Mouse (Mus musculus): ENCODE measurements at regions not wholly inside any gene's neighbourhood (a gene's known extent, or its start where the extent isn't known, plus 50 kb on each side); places are given as distances from the start of the nearest gene placed in this dataset.

- 73% methylated on average over 7 of the region's 7 CpGs for WGBS (ENCODE audit: missing documents)
- H3K4me3 ChIP-seq (ENCODE audit: inconsistent target), result no peak overlapping the region
- no peak overlapping the region for H3K27ac ChIP-seq
- no peaks in the 10 kb centered on the region for H3K36me3 ChIP-seq (ENCODE audit: inconsistent target)
- no peaks in the 10 kb centered on the region for H3K79me2 ChIP-seq (ENCODE audit: inconsistent target)
Measured at GRCm38 (mm10) chr6:127335462-127335886, 111.2 kb upstream of the Parp11 start.

GRCm38 (mm10) chr6:127335996-127336660 is 110.5 kb upstream of the Parp11 start:
- Histone ChIP-seq H3K4me3 (ENCODE audit: inconsistent target) (no peak overlapping the region), H3K79me2 (ENCODE audit: inconsistent target) (no peaks in the 10 kb centered on the region), H3K27ac (no peak overlapping the region), H3K36me3 (ENCODE audit: inconsistent target) (no peaks in the 10 kb centered on the region)
- WGBS (ENCODE audit: missing documents), result 45% methylated on average over 12 of the region's 12 CpGs

GRCm38 (mm10) chr6:127336681-127337397 is 109.8 kb upstream of the Parp11 start:
- no peaks in the 10 kb centered on the region for H3K79me2 ChIP-seq (ENCODE audit: inconsistent target)
- no peak overlapping the region for H3K27ac ChIP-seq
- H3K36me3 ChIP-seq (ENCODE audit: inconsistent target), result no peaks in the 10 kb centered on the region
- no peak overlapping the region for H3K4me3 ChIP-seq (ENCODE audit: inconsistent target)
- WGBS (ENCODE audit: missing documents), result 50% methylated on average over 15 of the region's 15 CpGs

GRCm38 (mm10) chr6:127337398-127337871 is 109.2 kb upstream of the Parp11 start:
- 76% methylated on average over 15 of the region's 15 CpGs for WGBS (ENCODE audit: missing documents)
- H3K4me3 ChIP-seq (ENCODE audit: inconsistent target), result no peak overlapping the region
- no peak overlapping the region for H3K27ac ChIP-seq
- H3K79me2 ChIP-seq (ENCODE audit: inconsistent target), result no peaks in the 10 kb centered on the region
- H3K36me3 ChIP-seq (ENCODE audit: inconsistent target), result no peaks in the 10 kb centered on the region

GRCm38 (mm10) chr6:127338412-127338811 is 108.2 kb upstream of the Parp11 start:
- H3K4me3 ChIP-seq (ENCODE audit: inconsistent target), result no peak overlapping the region
- H3K79me2 ChIP-seq (ENCODE audit: inconsistent target), result no peaks in the 10 kb centered on the region
- WGBS (ENCODE audit: missing documents), result 22% methylated on average over 6 of the region's 6 CpGs
- no peaks in the 10 kb centered on the region for H3K36me3 ChIP-seq (ENCODE audit: inconsistent target)
- H3K27ac ChIP-seq, result no peak overlapping the region

GRCm38 (mm10) chr6:127341604-127342003 is 105.0 kb upstream of the Parp11 start:
- H3K36me3 ChIP-seq (ENCODE audit: inconsistent target), result no peaks in the 10 kb centered on the region
- no peak overlapping the region for H3K4me3 ChIP-seq (ENCODE audit: inconsistent target)
- H3K79me2 ChIP-seq (ENCODE audit: inconsistent target), result no peaks in the 10 kb centered on the region
- WGBS (ENCODE audit: missing documents), result 95% methylated on average over 3 of the region's 3 CpGs
- no peak overlapping the region for H3K27ac ChIP-seq

GRCm38 (mm10) chr6:127348770-127349409 is 97.8 kb upstream of the Parp11 start:
- Histone ChIP-seq H3K79me2 (ENCODE audit: inconsistent target) (no peaks in the 10 kb centered on the region), H3K27ac (no peak overlapping the region), H3K36me3 (ENCODE audit: inconsistent target) (no peaks in the 10 kb centered on the region), H3K4me3 (ENCODE audit: inconsistent target) (no peak overlapping the region)
- WGBS (ENCODE audit: missing documents), result 96% methylated on average over 9 of the region's 9 CpGs

GRCm38 (mm10) chr6:127349479-127350110 is 97.0 kb upstream of the Parp11 start:
- H3K79me2 ChIP-seq (ENCODE audit: inconsistent target), result no peaks in the 10 kb centered on the region
- no peak overlapping the region for H3K4me3 ChIP-seq (ENCODE audit: inconsistent target)
- H3K27ac ChIP-seq, result no peak overlapping the region
- WGBS (ENCODE audit: missing documents), result 96% methylated on average over 12 of the region's 12 CpGs
- H3K36me3 ChIP-seq (ENCODE audit: inconsistent target), result no peaks in the 10 kb centered on the region

- Histone ChIP-seq H3K4me3 (ENCODE audit: inconsistent target) (no peak overlapping the region), H3K27ac (no peak overlapping the region), H3K36me3 (ENCODE audit: inconsistent target) (no peaks in the 10 kb centered on the region), H3K79me2 (ENCODE audit: inconsistent target) (no peaks in the 10 kb centered on the region)
- WGBS (ENCODE audit: missing documents), result 48% methylated on average over 5 of the region's 5 CpGs
Measured at GRCm38 (mm10) chr6:127351691-127352090, 94.9 kb upstream of the Parp11 start.

- no peaks in the 10 kb centered on the region for H3K79me2 ChIP-seq (ENCODE audit: inconsistent target)
- 66% methylated on average over 5 of the region's 6 CpGs for WGBS (ENCODE audit: missing documents)
- no peaks in the 10 kb centered on the region for H3K36me3 ChIP-seq (ENCODE audit: inconsistent target)
- no peak overlapping the region for H3K27ac ChIP-seq
- H3K4me3 ChIP-seq (ENCODE audit: inconsistent target), result no peak overlapping the region
Measured at GRCm38 (mm10) chr6:127355112-127355511, 91.5 kb upstream of the Parp11 start.

GRCm38 (mm10) chr6:127356442-127356841 is 90.2 kb upstream of the Parp11 start:
- Histone ChIP-seq H3K4me3 (ENCODE audit: inconsistent target) (no peak overlapping the region), H3K27ac (no peak overlapping the region), H3K36me3 (ENCODE audit: inconsistent target) (no peaks in the 10 kb centered on the region), H3K79me2 (ENCODE audit: inconsistent target) (no peaks in the 10 kb centered on the region)
- WGBS (ENCODE audit: missing documents), result 92% methylated on average over 8 of the region's 8 CpGs

GRCm38 (mm10) chr6:127358805-127359204 is 87.8 kb upstream of the Parp11 start:
- Histone ChIP-seq H3K4me3 (ENCODE audit: inconsistent target) (no peak overlapping the region), H3K79me2 (ENCODE audit: inconsistent target) (no peaks in the 10 kb centered on the region), H3K36me3 (ENCODE audit: inconsistent target) (no peaks in the 10 kb centered on the region), H3K27ac (no peak overlapping the region)
- 88% methylated on average over 5 of the region's 5 CpGs for WGBS (ENCODE audit: missing documents)

- Histone ChIP-seq H3K4me3 (ENCODE audit: inconsistent target) (no peak overlapping the region), H3K27ac (no peak overlapping the region), H3K36me3 (ENCODE audit: inconsistent target) (no peaks in the 10 kb centered on the region), H3K79me2 (ENCODE audit: inconsistent target) (no peaks in the 10 kb centered on the region)
- under 1% methylated on average over 9 of the region's 9 CpGs for WGBS (ENCODE audit: missing documents)
Measured at GRCm38 (mm10) chr6:127359391-127359874, 87.2 kb upstream of the Parp11 start.

GRCm38 (mm10) chr6:127362166-127362565 is 84.5 kb upstream of the Parp11 start:
- Histone ChIP-seq H3K27ac (no peak overlapping the region), H3K36me3 (ENCODE audit: inconsistent target) (no peaks in the 10 kb centered on the region), H3K79me2 (ENCODE audit: inconsistent target) (no peaks in the 10 kb centered on the region), H3K4me3 (ENCODE audit: inconsistent target) (no peak overlapping the region)
- WGBS (ENCODE audit: missing documents), result 96% methylated on average over 5 of the region's 5 CpGs

Data from macrophage (primary cell).